Mouse (Mus musculus) MEL (cell line): Measurements from ENCODE around the gene Cacna1i. TPM values are rescaled to one million over a fixed set of nuclear protein-coding genes. Genes with fewer than 3 reads are reported as not detected.

Experiments
- DNase-seq: peaks from one replicate; pipeline ENCODE4 v3.0.0; 2011; ENCODE audit warnings: low read depth, low spot score
- H3K27ac ChIP-seq: 2 replicates; pipeline ENCODE4 v1.5.1; 2012; ENCODE audit warnings: low read depth, mild to moderate bottlenecking, control low read depth, low read length, moderate library complexity; ENCODE audit not compliant: control insufficient read depth
- H3K27me3 ChIP-seq, 2 experiments: fragments of 150-350 bp in 1 of 2; sonication (generic) in 1 of 2; 2 replicates each; pipeline ENCODE4 v1.6.1; 2012; ENCODE audit warnings: low read length in 2 of 2, mild to moderate bottlenecking in 2 of 2, improper control_type of control experiment in 1 of 2, moderate library complexity in 1 of 2; ENCODE audit not compliant: insufficient read depth in 2 of 2, control insufficient read depth in 1 of 2
- H3K36me3 ChIP-seq, 2 experiments: 2 replicates each; pipeline ENCODE4 v1.6.1; 2012 to 2014; ENCODE audit warnings: low read length in 2 of 2, improper control_type of control experiment in 1 of 2, inconsistent platforms in 1 of 2, mild to moderate bottlenecking in 1 of 2; ENCODE audit not compliant: insufficient read depth in 2 of 2, control insufficient read depth in 1 of 2
- H3K4me1 ChIP-seq, 2 experiments: fragments of 150-350 bp in 1 of 2; sonication (generic) in 1 of 2; 2 replicates each; pipeline ENCODE4 v1.6.1; 2012; ENCODE audit warnings: low read length in 2 of 2, improper control_type of control experiment in 1 of 2, mild to moderate bottlenecking in 1 of 2; ENCODE audit not compliant: insufficient read depth in 2 of 2, control insufficient read depth in 1 of 2
- H3K4me3 ChIP-seq, 2 experiments: fragments of 150-350 bp in 1 of 2; sonication (generic) in 1 of 2; 2 replicates each; pipeline ENCODE4 v1.5.1; 2012; ENCODE audit warnings: low read depth in 2 of 2, low read length in 2 of 2, mild to moderate bottlenecking in 2 of 2, moderate library complexity in 2 of 2, control low read depth in 1 of 2, improper control_type of control experiment in 1 of 2; ENCODE audit not compliant: control insufficient read depth in 1 of 2, insufficient read depth in 1 of 2
- H3K79me2 ChIP-seq: 2 replicates; pipeline ENCODE4 v1.6.1; 2012; ENCODE audit warnings: mild to moderate bottlenecking, low read length, moderate library complexity; ENCODE audit not compliant: control insufficient read depth, poor library complexity, insufficient read depth
- H3K9ac ChIP-seq: 2 replicates; pipeline ENCODE4 v1.6.1; 2012; ENCODE audit warnings: low read depth, mild to moderate bottlenecking, control low read depth, low read length, moderate library complexity; ENCODE audit not compliant: control insufficient read depth, poor library complexity, severe bottlenecking
- H3K9me3 ChIP-seq: fragments of 150-350 bp; sonication (generic); replicated peaks from 2 replicates; pipeline ENCODE4 v1.6.1; 2012; ENCODE audit warnings: mild to moderate bottlenecking, low read length, improper control_type of control experiment, moderate library complexity; ENCODE audit not compliant: insufficient read depth
- CHD1 ChIP-seq: IDR thresholded peaks from 2 replicates; pipeline ENCODE4 v1.6.1; 2012; ENCODE audit warnings: low read depth, mild to moderate bottlenecking, inconsistent platforms, low read length, improper control_type of control experiment
- CTCF ChIP-seq, 3 experiments: IDR thresholded peaks in 2 of 3; conservative IDR thresholded peaks in 1 of 3; 2 replicates each; pipeline ENCODE4 v1.5.1; 2011 to 2012; ENCODE audit warnings: low read length in 3 of 3, low read depth in 2 of 3, mild to moderate bottlenecking in 2 of 3, improper control_type of control experiment in 1 of 3, inconsistent platforms in 1 of 3, mixed read lengths in 1 of 3, moderate library complexity in 1 of 3; ENCODE audit not compliant: control insufficient read depth in 1 of 3, insufficient read depth in 1 of 3, poor library complexity in 1 of 3, severe bottlenecking in 1 of 3
- E2F4 ChIP-seq: IDR thresholded peaks from 2 replicates; pipeline ENCODE4 v1.6.1; 2011; ENCODE audit warnings: low read depth, low read length, improper control_type of control experiment, borderline replicate concordance
- EP300 ChIP-seq, 2 experiments: IDR thresholded peaks; 2 replicates each; pipeline ENCODE4 v1.6.1; 2011; ENCODE audit warnings: improper control_type of control experiment in 2 of 2, low read length in 2 of 2, low read depth in 1 of 2, mild to moderate bottlenecking in 1 of 2
- ETS1 ChIP-seq: IDR thresholded peaks from 2 replicates; pipeline ENCODE4 v1.6.1; 2012; ENCODE audit warnings: low read depth, mild to moderate bottlenecking, inconsistent platforms, low read length, improper control_type of control experiment, moderate library complexity
- GABPA ChIP-seq: IDR thresholded peaks from 2 replicates; pipeline ENCODE4 v1.6.1; 2012; ENCODE audit warnings: low read depth, mild to moderate bottlenecking, inconsistent platforms, low read length, improper control_type of control experiment, moderate library complexity
- GATA1 ChIP-seq: IDR thresholded peaks from 2 replicates; pipeline ENCODE4 v1.6.1; 2011; ENCODE audit warnings: low read depth, low read length, improper control_type of control experiment
- JUND ChIP-seq: IDR thresholded peaks from 2 replicates; pipeline ENCODE4 v1.6.1; 2011; ENCODE audit warnings: low read depth, mild to moderate bottlenecking, improper control_type of control experiment, low read length
- MAFK ChIP-seq: IDR thresholded peaks from 2 replicates; pipeline ENCODE4 v1.6.1; 2011; ENCODE audit warnings: low read depth, mild to moderate bottlenecking, low read length, improper control_type of control experiment, borderline replicate concordance
- MAX ChIP-seq: IDR thresholded peaks from 2 replicates; pipeline ENCODE4 v1.6.1; 2011; ENCODE audit warnings: low read length, improper control_type of control experiment
- MAZ ChIP-seq: IDR thresholded peaks from 2 replicates; pipeline ENCODE4 v1.6.1; 2012; ENCODE audit warnings: low read depth, mild to moderate bottlenecking, inconsistent platforms, low read length, improper control_type of control experiment
- MXI1 ChIP-seq: IDR thresholded peaks from 2 replicates; pipeline ENCODE4 v1.6.1; 2011; ENCODE audit warnings: mild to moderate bottlenecking, low read depth, low read length, improper control_type of control experiment
- MYB ChIP-seq: IDR thresholded peaks from 2 replicates; pipeline ENCODE4 v1.6.1; 2011; ENCODE audit warnings: mild to moderate bottlenecking, low read depth, low read length, improper control_type of control experiment
- MYC ChIP-seq: IDR thresholded peaks from 2 replicates; pipeline ENCODE4 v1.6.1; 2011; ENCODE audit warnings: low read depth, mild to moderate bottlenecking, low read length, improper control_type of control experiment, moderate library complexity
- NELFE ChIP-seq: IDR thresholded peaks from 2 replicates; pipeline ENCODE4 v1.6.1; 2011; ENCODE audit warnings: low read depth, low read length, improper control_type of control experiment
- POLR2A ChIP-seq, 2 experiments: IDR thresholded peaks; 2 replicates each; pipeline ENCODE4 v1.6.1; 2011 to 2012; ENCODE audit warnings: low read length in 2 of 2, mild to moderate bottlenecking in 2 of 2, control low read depth in 1 of 2, improper control_type of control experiment in 1 of 2, low read depth in 1 of 2, moderate library complexity in 1 of 2; ENCODE audit not compliant: control insufficient read depth in 1 of 2, insufficient read depth in 1 of 2, poor library complexity in 1 of 2
- POLR2AphosphoS2 ChIP-seq: IDR thresholded peaks from 2 replicates; pipeline ENCODE4 v1.6.1; 2011; ENCODE audit warnings: low read length, improper control_type of control experiment
- RAD21 ChIP-seq: IDR thresholded peaks from 2 replicates; pipeline ENCODE4 v1.6.1; 2011; ENCODE audit warnings: mild to moderate bottlenecking, low read depth, low read length, improper control_type of control experiment
- SIN3A ChIP-seq: IDR thresholded peaks from 2 replicates; pipeline ENCODE4 v1.6.1; 2012; ENCODE audit warnings: low read length, improper control_type of control experiment, inconsistent platforms
- SMC3 ChIP-seq: IDR thresholded peaks from 2 replicates; pipeline ENCODE4 v1.6.1; 2011; ENCODE audit warnings: low read depth, low read length, improper control_type of control experiment
- TCF12 ChIP-seq: IDR thresholded peaks from 2 replicates; pipeline ENCODE4 v1.6.1; 2014; ENCODE audit warnings: low read depth, mild to moderate bottlenecking, inconsistent platforms, low read length, improper control_type of control experiment, moderate library complexity
- UBTF ChIP-seq: IDR thresholded peaks from 2 replicates; pipeline ENCODE4 v1.6.1; 2012; ENCODE audit warnings: low read depth, mild to moderate bottlenecking, inconsistent platforms, low read length, improper control_type of control experiment, moderate library complexity, borderline replicate concordance; ENCODE audit not compliant: insufficient read depth
- USF2 ChIP-seq, 2 experiments: IDR thresholded peaks; 2 replicates each; pipeline ENCODE4 v1.6.1; 2011 to 2012; ENCODE audit warnings: improper control_type of control experiment in 2 of 2, low read length in 2 of 2, borderline replicate concordance in 1 of 2, inconsistent platforms in 1 of 2, low read depth in 1 of 2, mild to moderate bottlenecking in 1 of 2; ENCODE audit not compliant: insufficient read depth in 1 of 2
- ZKSCAN1 ChIP-seq: IDR thresholded peaks from 2 replicates; pipeline ENCODE4 v1.6.1; 2012; ENCODE audit warnings: low read depth, mild to moderate bottlenecking, inconsistent platforms, low read length, improper control_type of control experiment, moderate library complexity
- polyA plus RNA-seq, 2 experiments: library from polyadenylated mRNA; stranded (reverse) in 1 of 2; unstranded in 1 of 2; fragments of >175 nt in 1 of 2; fragments of >200 nt in 1 of 2; gene quantifications; 2 replicates each; pipeline versions ENCODE4 v1.2.1 to v1.2.4; 2012; ENCODE audit warnings: low replicate concordance in 2 of 2, low read depth in 1 of 2; ENCODE audit not compliant: insufficient read length in 2 of 2, insufficient read depth in 1 of 2, missing spikeins in 1 of 2
- total RNA-seq: library from RNA; depleted of rRNA; stranded (reverse); fragments of 300-350 nt; gene quantifications from 2 replicates; pipeline ENCODE4 v1.2.3, GENCODE M21; 2012

Cacna1i gene
- total and polyA plus RNA-seq, 3 experiments: not detected

- H3K79me2 ChIP-seq: peaks cover 37% of the 10 kb centered on the region
- H3K36me3 ChIP-seq: peaks cover 7 to 11% of the 10 kb centered on the region in 2 experiments; a peak in 3 of 4 replicates
- no peak for TF ChIP-seq RAD21
- TF ChIP-seq MYB: no peak
- no peak for TF ChIP-seq POLR2AphosphoS2
- no peak for TF ChIP-seq EP300 (IDR thresholded peaks at IDR 0.05; ENCODE audit: low read depth in 1 of 2, low read length in 2 of 2)
- no peak for TF ChIP-seq MAFK
- no peak for TF ChIP-seq GATA1
- no peak for TF ChIP-seq MAX
- no peak for TF ChIP-seq MAZ
- no peak for TF ChIP-seq TCF12
- TF ChIP-seq CHD1: no peak
- TF ChIP-seq POLR2A (IDR thresholded peaks at IDR 0.05; ENCODE audit: control insufficient read depth in 1 of 2, insufficient read depth in 1 of 2, low read depth in 1 of 2, low read length in 2 of 2, poor library complexity in 1 of 2): no peak
- no peak for TF ChIP-seq CTCF (IDR thresholded peaks at IDR 0.05 in 2 of 3, conservative IDR thresholded peaks at IDR 0.05 in 1 of 3; ENCODE audit: control insufficient read depth in 1 of 3, insufficient read depth in 1 of 3, low read depth in 2 of 3, low read length in 3 of 3, poor library complexity in 1 of 3, severe bottlenecking in 1 of 3)
- TF ChIP-seq SIN3A: no peak
- TF ChIP-seq ETS1: no peak
- TF ChIP-seq ZKSCAN1: no peak
- no peak for TF ChIP-seq JUND
- TF ChIP-seq GABPA: no peak
- TF ChIP-seq MXI1: no peak
- no peak for TF ChIP-seq USF2 (IDR thresholded peaks at IDR 0.05; ENCODE audit: borderline replicate concordance in 1 of 2, insufficient read depth in 1 of 2, low read depth in 1 of 2, low read length in 2 of 2)
- TF ChIP-seq E2F4: no peak
- no peaks in the 10 kb centered on the region for H3K9me3 ChIP-seq
- no peaks in the 10 kb centered on the region for H3K27me3 ChIP-seq
- no peak for DNase-seq
- no peak overlapping the region for H3K9ac ChIP-seq
- no peak overlapping the region for H3K27ac ChIP-seq
- H3K4me3 ChIP-seq: no peak overlapping the region
- H3K4me1 ChIP-seq: peaks cover 0 to 11% of the 10 kb centered on the region in 2 experiments; a peak in 2 of 4 replicates
Observed at GRCm38 (mm10) chr15:80259406-80260045, 27.5 kb upstream of the Cacna1i start.

DNA sequence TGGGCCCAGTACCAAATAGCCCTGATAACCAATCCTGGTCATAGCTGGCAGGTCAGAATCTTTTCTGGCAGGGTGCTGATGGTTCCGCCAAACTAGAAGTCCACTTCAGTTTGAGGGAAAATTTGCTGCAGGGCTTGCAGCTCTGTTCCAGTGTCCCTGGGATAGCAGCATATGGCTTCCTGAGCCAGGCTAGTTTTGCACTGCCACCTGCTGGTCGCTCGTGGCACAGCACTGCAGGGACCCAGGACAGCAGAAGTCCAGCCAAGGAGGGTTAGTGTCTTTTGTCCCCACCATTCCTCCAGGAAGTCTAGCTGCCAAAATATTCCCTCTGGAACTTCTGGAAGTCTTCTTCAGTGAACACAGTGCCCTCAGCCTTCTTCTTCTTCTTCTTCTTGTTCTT is 26.4 kb upstream of the Cacna1i start:
- Histone ChIP-seq H3K9me3 (no peaks in the 10 kb centered on the region), H3K4me1 (peaks cover 0 to 11% of the 10 kb centered on the region in 2 experiments; a peak in 2 of 4 replicates), H3K27ac (no peak overlapping the region), H3K4me3 (no peak overlapping the region), H3K79me2 (peaks cover 30% of the 10 kb centered on the region), H3K27me3 (no peaks in the 10 kb centered on the region), H3K9ac (no peak overlapping the region), H3K36me3 (peaks cover 7 to 11% of the 10 kb centered on the region in 2 experiments; a peak in 3 of 4 replicates)
- TF ChIP-seq SMC3 (peak; percentile 71), UBTF (no peak), NELFE (no peak), RAD21 (peak; percentile 59), MYC (peak; percentile 44; the same call in 1 of the 2 replicates), CTCF (IDR thresholded peaks at IDR 0.05 in 2 of 3, conservative IDR thresholded peaks at IDR 0.05 in 1 of 3; ENCODE audit: control insufficient read depth in 1 of 3, insufficient read depth in 1 of 3, low read depth in 2 of 3, low read length in 3 of 3, poor library complexity in 1 of 3, severe bottlenecking in 1 of 3) (peak; percentile 88 to 98 (median 97))
- peak; percentile 84 for DNase-seq
